Mouse (Mus musculus) lung, postnatal 0 days (tissue): ENCODE measurements around the gene Asic3. TPM values are rescaled to one million over a fixed set of nuclear protein-coding genes. Genes with fewer than 3 reads are reported as not detected.
"Not testable (repeated sequence)": the region's sequence is repeated elsewhere in the genome, so short reads cannot be mapped to it uniquely, and the experiment has no call there.

ENCODE experiments used
- ATAC-seq: fragments of 200-750 bp; cut with Nextera tagmentation; 2 replicates; pipeline ENCODE4 v1.8.0; 2017; ENCODE audit warnings: moderate library complexity
- DNase-seq: peaks from one replicate; pipeline ENCODE4 v3.0.0-alpha.2; 2016; ENCODE audit warnings: low spot score
- H3K27ac ChIP-seq: fragments of 300-500 bp; sonication (generic); 2 replicates; pipeline ENCODE4 v1.5.1; 2014; ENCODE audit warnings: antibody characterized with exemption, mild to moderate bottlenecking, low read length, mixed read lengths
- H3K27me3 ChIP-seq: fragments of 300-500 bp; sonication (generic); replicated peaks from 2 replicates; pipeline ENCODE4 v1.6.1; 2014; ENCODE audit warnings: low read length, mixed read lengths; ENCODE audit not compliant: insufficient read depth
- H3K36me3 ChIP-seq: fragments of 300-500 bp; sonication (generic); 2 replicates; pipeline ENCODE4 v1.6.1; 2014; ENCODE audit warnings: low read length, mixed read lengths; ENCODE audit not compliant: insufficient read depth
- H3K4me1 ChIP-seq: fragments of 300-500 bp; sonication (generic); 2 replicates; pipeline ENCODE4 v1.6.1; 2014; ENCODE audit warnings: antibody characterized with exemption, low read depth, low read length, mixed read lengths; ENCODE audit not compliant: insufficient read depth
- H3K4me2 ChIP-seq: fragments of 300-500 bp; sonication (generic); replicated peaks from 2 replicates; pipeline ENCODE4 v1.6.1; 2014; ENCODE audit warnings: low read depth, mild to moderate bottlenecking, low read length, moderate library complexity, mixed read lengths
- H3K4me3 ChIP-seq: fragments of 300-500 bp; sonication (generic); 2 replicates; pipeline ENCODE4 v1.5.1; 2014; ENCODE audit warnings: low read depth, low read length
- H3K9ac ChIP-seq: fragments of 300-500 bp; sonication (generic); replicated peaks from 2 replicates; pipeline ENCODE4 v1.6.1; 2014; ENCODE audit warnings: low read depth, mild to moderate bottlenecking
- H3K9me3 ChIP-seq: fragments of 300-500 bp; sonication (generic); 2 replicates; pipeline ENCODE4 v1.6.1; 2016; ENCODE audit warnings: low read length, mixed read lengths
- CTCF ChIP-seq: IDR thresholded peaks from 2 replicates; pipeline ENCODE4 v1.5.1; 2016; ENCODE audit warnings: antibody characterized with exemption, mild to moderate bottlenecking
- EP300 ChIP-seq: IDR thresholded peaks from 2 replicates; pipeline ENCODE4 v1.6.1; 2016; ENCODE audit warnings: antibody characterized with exemption, mild to moderate bottlenecking, control low read depth
- WGBS: fragments of 180-500 bp; shearing (Covaris S2); extraction: QIAGEN DNeasy Blood & Tissue Kit; methylation state at CpG from one replicate; pipeline ENCODE4 v1.1.7; 2014; 5-methylcytosine and 5-hydroxymethylcytosine counted together
- polyA plus RNA-seq: library from polyadenylated mRNA; unstranded; fragments of >200 nt; fragmentation: Nextera tagmentation; extraction: Ambion mirVana; gene quantifications from 2 replicates; pipeline ENCODE4 v1.2.1, GENCODE M21; 2015

The Asic3 gene
- polyA plus RNA-seq, 1 experiment from 2014 or later = 0.07 TPM

- Histone ChIP-seq H3K27me3 (peaks cover 7% of the 10 kb centered on the region; the same call in 1 of the 2 replicates), H3K9ac (no peak within 1 kb of the TSS), H3K36me3 (no peaks in the 10 kb centered on the region), H3K4me2 (no peak within 1 kb of the TSS), H3K9me3 (no peaks in the 10 kb centered on the region), H3K4me3 (no peak within 1 kb of the TSS), H3K27ac (no peak within 1 kb of the TSS), H3K4me1 (peaks cover 16% of the 10 kb centered on the region)
- DNase-seq = no peak
- 83% methylated on average over 2 of the region's 7 CpGs for WGBS
- TF ChIP-seq CTCF (no peak), EP300 (no peak)
- ATAC-seq = no peak
Measured at GRCm38 (mm10) chr5:24391864-24392263, 21.3 kb upstream of the Asic3 start, which contains the start of gene Atg9b. Gene Atg9b (minus strand): TSS chr5:24392143.

GRCm38 (mm10) chr5:24392724-24393123, 20.5 kb upstream of the Asic3 start:
- H3K36me3 ChIP-seq = no peaks in the 10 kb centered on the region
- DNase-seq = no peak
- H3K27ac ChIP-seq = no peak overlapping the region
- H3K9me3 ChIP-seq = no peaks in the 10 kb centered on the region
- no peak overlapping the region for H3K4me2 ChIP-seq
- no peak overlapping the region for H3K4me3 ChIP-seq
- no peak for ATAC-seq
- TF ChIP-seq CTCF (no peak), EP300 (no peak; the same call in 1 of the 2 replicates)
- 0 out of 2 replicates have a peak, but pooled peaks cover under 1% of the 10 kb centered on the region for H3K27me3 ChIP-seq
- 52% methylated on average over 7 of the region's 7 CpGs for WGBS
- peaks cover 12% of the 10 kb centered on the region for H3K4me1 ChIP-seq
- H3K9ac ChIP-seq = no peak overlapping the region

- peak within 1 kb of the TSS; percentile 76 for H3K27ac ChIP-seq
- TF ChIP-seq EP300 = no peak; the same call in 1 of the 2 replicates
- TF ChIP-seq CTCF = peak; percentile 94
- no peaks in the 10 kb centered on the region for H3K9me3 ChIP-seq
- peak within 1 kb of the TSS; percentile 52 for H3K4me2 ChIP-seq
- ATAC-seq = peak; percentile 10
- DNase-seq = peak; percentile 92
- H3K36me3 ChIP-seq = no peaks in the 10 kb centered on the region
- H3K9ac ChIP-seq = no peak within 1 kb of the TSS; the same call in 1 of the 2 replicates
- peak within 1 kb of the TSS; percentile 67 for H3K4me3 ChIP-seq
- no peaks in the 10 kb centered on the region for H3K27me3 ChIP-seq
- H3K4me1 ChIP-seq = peaks cover 5% of the 10 kb centered on the region; the same call in 1 of the 2 replicates
- 13% methylated on average over 7 of the region's 7 CpGs for WGBS
Measured at GRCm38 (mm10) chr5:24393392-24393997, 19.7 kb upstream of the Asic3 start, which contains the start of gene Abcb8. Gene Abcb8 (plus strand): TSS chr5:24393663.

GRCm38 (mm10) chr5:24394165-24394894, 18.9 kb upstream of the Asic3 start:
- Histone ChIP-seq H3K4me2 (peak overlapping the region; percentile 52), H3K4me3 (peak overlapping the region; percentile 67), H3K36me3 (no peaks in the 10 kb centered on the region), H3K9me3 (no peaks in the 10 kb centered on the region), H3K9ac (no peak overlapping the region; the same call in 1 of the 2 replicates), H3K27ac (peak overlapping the region; percentile 76), H3K4me1 (peaks cover 5% of the 10 kb centered on the region; the same call in 1 of the 2 replicates), H3K27me3 (no peaks in the 10 kb centered on the region)
- WGBS = under 1% methylated on average over 36 of the region's 36 CpGs
- DNase-seq = peak; percentile 98
- ATAC-seq = peak; percentile 97
- TF ChIP-seq EP300 (no peak), CTCF (peak; percentile 83)

GRCm38 (mm10) chr5:24396254-24396653, 16.9 kb upstream of the Asic3 start:
- not testable (repeated sequence) for H3K27me3 ChIP-seq, ATAC-seq, DNase-seq, H3K36me3 ChIP-seq, H3K4me2 ChIP-seq, H3K9me3 ChIP-seq, H3K4me3 ChIP-seq, H3K27ac ChIP-seq, H3K4me1 ChIP-seq, H3K9ac ChIP-seq
- peak; percentile 14; the same call in 1 of the 2 replicates for TF ChIP-seq CTCF
- 83% methylated on average over 6 of the region's 6 CpGs for WGBS

GRCm38 (mm10) chr5:24399686-24400085, 13.5 kb upstream of the Asic3 start:
- no peak overlapping the region for H3K4me2 ChIP-seq
- no peak overlapping the region for H3K4me3 ChIP-seq
- H3K9ac ChIP-seq = no peak overlapping the region
- DNase-seq = no peak
- no peak overlapping the region for H3K27ac ChIP-seq
- no peaks in the 10 kb centered on the region for H3K4me1 ChIP-seq
- no peaks in the 10 kb centered on the region for H3K36me3 ChIP-seq
- TF ChIP-seq CTCF (no peak), EP300 (no peak)
- H3K27me3 ChIP-seq = no peaks in the 10 kb centered on the region
- no peak for ATAC-seq
- no peaks in the 10 kb centered on the region for H3K9me3 ChIP-seq
- 80% methylated on average over 10 of the region's 10 CpGs for WGBS
